Mouse (Mus musculus) layer of hippocampus, adult 9-11 months (tissue): ENCODE results near the gene Mthfd1l.

ENCODE experiments used
- DNase-seq: peaks from one replicate; pipeline ENCODE4 v3.0.0; 2022

Gene Mthfd1l

DNA sequence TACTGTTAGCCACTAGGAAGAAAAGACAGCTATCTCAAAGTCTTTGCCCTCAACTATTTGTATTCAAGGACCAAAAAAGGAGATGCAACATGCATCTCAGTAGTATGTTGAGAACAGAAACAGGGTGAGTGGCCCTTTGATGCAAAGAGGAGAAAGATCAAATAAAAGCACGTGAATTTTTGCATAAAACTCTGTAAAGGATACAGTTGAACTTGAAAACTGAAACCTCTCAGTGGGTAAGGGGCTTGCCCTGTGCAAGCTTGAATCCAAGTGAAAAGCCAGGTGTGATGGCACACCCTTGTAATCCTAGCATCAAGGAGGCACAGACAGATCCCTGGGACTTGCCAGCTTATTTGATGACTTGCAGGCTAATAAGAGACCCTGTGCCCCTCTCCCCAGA is 151.2 kb downstream of the Mthfd1l start:
- DNase-seq: no peak

DNA sequence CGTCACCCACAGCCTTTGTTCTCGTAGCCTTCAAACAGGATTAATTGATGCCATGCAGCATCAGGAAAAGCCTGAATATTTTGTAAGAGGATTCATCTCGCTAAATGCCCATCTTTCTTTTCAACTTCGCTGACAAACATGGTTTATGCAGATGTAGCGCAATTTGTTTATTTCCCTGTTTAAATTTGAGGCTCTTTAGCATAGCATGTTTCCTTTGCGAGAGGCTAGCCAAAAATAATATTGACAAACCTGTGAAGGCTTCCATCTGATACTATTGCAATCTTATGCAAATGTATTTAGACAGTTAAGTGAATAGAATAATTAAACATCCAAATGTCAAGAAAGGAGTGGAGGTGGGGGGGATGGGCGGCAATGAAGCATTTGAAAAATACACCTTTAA is 152.3 kb downstream of the Mthfd1l start:
- DNase-seq: no peak

DNA sequence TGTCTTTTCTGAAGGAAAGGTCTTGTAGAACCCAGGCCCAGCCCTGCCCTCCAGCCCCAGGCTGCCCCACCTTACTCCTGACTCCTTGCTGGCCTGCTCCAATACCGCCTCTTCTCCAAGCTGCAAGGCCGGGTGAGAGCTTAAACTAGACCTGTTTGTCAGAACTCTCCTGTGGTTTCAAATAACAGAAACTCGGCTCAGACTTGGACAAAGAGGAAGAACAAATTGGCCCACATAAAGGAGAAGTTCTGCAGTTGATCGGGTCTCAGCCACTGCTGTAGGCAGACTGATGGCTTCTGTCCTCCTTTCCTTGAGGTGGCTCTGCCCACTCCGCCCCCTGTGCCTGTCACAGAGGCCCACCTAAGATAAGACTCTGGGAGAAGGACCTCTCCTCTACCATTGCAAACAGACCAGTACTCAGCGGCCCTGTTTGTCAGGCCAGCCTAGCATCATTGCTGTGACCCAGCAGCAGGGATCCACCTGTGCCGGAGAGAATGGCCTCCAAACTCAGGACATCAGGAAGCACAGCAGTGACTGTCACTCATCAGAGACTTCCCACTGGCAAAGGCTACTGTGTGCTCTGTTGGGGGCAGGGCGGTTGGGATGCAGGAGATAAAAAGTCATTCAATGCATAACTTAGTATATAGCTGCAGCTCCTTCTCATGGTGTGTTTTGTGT is 153.6 kb downstream of the Mthfd1l start:
- DNase-seq: no peak

DNA sequence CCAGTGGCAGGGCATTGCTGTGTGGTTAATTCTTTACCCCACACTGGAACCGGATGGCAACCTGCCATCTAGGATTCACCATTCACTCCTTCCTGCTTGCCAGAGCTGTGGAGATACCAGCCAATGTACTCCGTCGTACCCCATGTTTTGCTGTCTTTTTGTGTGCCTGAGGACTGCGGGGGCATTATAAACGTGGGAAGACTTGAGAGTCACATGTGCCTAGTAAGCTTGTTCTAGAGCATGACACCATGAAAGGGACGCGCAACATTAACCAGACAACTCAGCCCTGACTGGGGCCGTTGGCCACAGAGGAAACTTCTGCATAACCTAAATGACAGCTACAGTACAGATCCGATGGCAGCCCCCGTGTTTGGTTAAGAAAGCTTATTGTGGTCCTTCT is 155.5 kb downstream of the Mthfd1l start:
- DNase-seq: no peak

DNA sequence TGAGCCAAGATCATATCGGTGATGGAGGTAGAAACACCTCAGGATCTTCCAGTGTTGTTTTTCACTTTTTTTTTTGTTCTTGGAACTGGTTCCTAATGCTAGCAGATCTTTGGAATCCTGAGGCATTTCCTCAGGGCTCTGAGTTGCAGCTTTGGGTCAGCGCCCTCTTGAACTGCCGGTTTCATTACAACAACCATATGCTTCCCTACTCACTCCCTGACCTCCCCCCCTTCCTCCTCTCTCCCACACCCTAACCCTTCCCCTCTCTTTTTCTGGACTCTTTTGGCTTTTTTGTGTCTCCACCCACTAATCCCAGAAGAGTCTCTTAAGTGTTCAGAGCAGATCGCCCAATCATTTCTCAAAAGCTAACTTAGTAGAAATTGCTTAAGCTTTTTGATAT is 156.0 kb downstream of the Mthfd1l start:
- DNase-seq: no peak

DNA sequence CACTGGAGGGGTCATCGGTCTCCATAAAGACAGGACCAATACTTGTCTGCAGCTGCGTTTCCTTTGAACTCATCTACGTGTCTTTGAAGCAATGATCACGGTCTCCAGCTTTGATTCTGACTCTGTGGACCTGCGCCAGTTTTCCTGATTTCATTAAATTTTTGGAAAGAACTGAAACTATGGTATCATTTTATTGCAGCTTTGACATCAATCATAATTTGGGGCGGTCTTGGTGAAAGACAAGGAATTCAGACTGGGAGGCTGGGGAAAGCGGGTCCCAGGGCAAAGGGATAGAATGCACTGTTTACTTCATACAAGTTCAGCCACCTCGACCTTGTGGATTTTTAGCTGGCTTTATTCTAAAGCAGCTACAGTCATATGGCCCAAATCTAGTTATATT is 156.5 kb downstream of the Mthfd1l start:
- no peak for DNase-seq

DNA sequence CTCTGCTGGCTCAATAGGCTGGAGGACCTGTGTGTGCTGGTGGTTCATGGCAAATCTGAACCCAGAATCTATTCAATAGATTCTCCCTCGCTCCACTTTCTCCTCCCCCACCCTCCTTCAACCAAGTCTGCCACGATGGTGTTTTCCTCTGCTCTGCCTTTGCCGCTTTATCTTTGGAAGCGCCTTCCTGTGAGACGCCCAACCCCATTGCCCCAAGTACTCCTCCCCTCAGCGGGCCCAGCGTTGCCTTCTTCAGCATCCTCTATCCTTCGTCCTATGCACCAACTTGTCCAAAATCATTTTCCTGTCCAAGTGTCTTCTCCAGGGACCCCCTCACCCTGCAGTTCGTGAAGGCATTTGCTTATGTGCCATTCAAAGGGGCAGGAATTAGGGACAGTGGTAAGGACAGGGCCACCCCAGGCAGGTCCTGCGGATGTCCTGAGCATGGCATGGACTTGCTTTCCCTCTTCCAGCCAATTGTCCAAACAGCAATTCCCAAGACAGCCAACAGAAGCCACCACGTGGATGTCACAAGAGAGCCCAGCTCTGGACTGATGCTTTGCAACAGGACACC is 157.2 kb downstream of the Mthfd1l start:
- DNase-seq: no peak

DNA sequence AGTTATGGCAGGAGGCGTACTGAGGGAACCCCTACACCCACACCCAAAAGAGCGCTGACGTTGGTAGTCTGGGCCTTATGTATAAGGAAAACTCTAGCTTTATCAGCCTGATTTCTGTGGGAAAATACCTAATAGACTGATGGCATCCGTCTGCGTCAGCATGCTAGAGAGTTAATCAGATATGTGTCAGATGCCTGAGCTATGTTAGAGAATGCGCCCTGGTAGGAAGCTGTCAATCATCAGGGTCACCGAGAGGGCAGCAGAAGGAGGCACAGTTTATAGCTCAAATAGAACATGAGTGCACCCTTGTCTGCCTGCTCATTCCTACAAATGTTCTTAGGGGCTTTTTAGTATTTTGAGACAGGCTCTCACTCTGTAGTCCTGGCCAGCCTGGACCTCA is 159.8 kb downstream of the Mthfd1l start:
- no peak for DNase-seq

DNA sequence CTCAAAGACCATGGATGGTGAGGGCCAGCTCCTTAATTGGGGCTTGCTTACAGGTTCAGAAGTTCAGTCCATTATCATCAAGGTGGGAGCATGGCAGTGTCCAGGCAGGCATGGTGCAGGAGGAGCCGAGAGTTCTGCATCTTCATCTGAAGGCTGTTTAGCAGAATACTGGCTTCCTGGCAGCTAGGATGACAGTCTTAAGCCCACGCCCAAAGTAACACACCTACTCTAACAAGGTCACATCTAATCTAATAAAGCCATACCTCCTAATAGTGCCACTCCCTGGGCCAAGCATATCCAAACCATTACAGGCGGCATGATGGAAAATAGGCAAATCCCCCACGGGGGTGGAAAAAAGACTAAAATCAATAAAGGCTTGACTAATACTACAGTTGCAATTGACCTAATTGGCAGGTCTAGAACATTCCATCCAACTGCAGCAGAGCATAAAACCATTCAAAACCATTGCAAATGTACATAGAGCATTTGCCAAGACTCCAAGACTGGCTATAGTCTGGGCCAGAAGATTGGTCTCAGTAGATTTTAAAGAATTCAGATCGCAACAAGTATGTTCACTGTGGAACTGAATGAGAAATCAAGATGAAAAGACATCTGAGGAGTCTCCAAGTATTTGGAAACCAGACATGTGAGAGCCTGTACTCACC is 162.3 kb downstream of the Mthfd1l start:
- no peak for DNase-seq

DNA sequence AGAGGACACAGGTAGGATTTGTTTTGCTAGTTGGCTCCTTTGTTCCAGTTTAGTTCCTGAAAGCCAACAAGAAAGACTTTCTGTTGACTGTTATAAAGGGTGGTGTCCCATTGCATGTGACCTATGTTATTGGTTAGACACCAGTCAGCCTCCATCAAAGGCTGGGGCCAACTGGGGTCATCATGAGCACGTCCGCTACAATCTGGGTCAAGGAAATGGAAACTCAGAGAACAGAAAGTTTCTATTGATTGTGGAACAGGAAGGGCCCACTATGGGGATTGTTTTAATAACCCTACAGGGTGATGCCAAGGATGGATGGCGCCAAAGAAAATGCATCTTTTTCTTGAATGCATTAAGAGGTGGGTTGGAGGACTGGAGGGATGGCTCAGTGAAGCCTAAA is 166.6 kb downstream of the Mthfd1l start:
- DNase-seq: no peak

DNA sequence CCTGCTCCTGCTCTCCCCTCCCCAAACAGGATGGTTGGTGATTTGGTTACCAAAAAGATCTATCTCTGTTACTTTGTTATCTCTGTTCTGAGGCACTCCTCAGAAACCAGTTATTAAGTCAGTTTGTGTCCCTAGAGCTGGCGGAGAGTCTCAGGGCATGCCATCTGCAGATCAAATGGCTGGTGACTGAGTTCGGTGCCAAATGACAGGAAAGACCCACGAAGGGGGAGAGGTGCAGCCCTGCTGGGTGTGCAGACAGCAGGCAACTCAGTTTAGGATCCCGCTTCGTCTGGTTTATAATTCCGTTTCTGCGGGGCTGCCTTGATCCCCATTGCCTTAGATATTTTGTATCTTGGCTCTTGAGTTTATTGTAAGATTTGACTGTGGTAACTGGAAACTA is 168.8 kb downstream of the Mthfd1l start:
- DNase-seq: no peak

DNA sequence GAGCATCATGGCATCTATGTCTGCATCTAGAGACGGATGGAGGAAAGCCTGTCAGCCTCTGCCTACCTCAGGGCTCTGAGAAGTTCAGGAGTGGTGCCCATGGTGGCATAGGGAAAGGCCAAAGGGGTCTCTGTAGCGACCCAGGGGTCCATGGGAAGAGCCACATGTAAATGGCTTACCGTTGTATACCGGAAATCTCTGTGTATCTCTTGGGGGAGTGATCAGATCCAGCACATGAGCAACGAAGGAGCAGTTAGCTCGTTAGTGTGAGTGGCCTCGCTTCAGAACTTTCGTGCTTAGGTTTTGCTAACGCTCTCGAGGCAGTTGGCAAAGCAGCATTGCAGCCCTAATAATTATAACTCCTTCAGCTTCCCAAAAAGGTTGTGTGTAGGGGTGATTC is 169.9 kb downstream of the Mthfd1l start:
- no peak for DNase-seq

DNA sequence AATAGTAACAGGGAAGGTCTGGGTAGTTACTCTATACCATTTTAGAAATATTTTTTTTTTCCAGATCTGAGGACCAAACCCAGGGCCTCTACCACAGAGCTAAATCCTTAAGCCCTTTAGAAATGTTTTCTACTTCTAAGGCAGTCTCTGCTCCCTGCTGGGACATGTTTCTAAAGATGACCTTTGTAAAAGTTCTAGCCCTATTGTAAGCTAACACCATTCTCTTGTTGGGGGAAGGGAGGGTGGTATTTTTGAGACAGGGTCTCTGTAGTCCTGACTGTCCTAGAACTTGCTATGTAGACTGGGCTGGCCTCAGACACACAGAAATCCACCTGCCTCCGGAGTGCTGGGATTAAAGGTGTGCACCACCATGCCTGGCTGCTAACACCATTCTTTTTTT is 170.5 kb downstream of the Mthfd1l start:
- no peak for DNase-seq

DNA sequence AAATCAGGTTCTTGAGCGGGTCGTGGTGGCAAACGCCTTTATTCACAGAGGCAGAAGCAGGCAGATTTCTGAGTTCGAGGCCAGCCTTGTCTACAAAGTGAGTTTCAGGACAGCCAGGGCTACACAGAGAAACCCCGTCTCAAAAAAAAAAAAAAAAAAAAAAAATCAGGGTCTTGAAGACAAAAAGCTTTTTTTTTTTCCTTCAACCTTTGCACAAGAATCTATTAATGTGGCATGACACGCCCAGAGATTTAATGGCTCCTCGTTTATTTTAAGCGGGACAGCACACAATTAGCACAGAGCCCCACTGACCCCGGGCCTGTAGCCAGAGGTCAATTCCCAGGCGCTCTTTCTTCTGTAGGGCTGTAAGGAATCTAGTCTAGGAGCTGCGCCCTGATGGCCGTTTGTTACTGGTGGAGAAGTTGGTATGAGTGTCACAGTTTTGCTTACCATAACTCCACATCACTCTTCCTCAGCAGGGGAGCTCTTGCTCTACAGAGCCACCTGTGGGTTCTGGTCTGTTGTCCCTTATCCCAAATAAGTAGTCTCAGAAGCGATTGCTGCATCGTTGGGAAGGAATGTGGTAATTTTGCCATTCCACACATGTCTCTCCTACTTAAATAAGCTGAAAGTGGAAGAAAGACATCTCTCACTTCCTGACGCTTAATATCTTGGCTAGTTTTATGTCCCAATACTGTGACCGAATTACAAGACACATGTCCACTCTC is 172.3 kb downstream of the Mthfd1l start:
- DNase-seq: no peak

DNA sequence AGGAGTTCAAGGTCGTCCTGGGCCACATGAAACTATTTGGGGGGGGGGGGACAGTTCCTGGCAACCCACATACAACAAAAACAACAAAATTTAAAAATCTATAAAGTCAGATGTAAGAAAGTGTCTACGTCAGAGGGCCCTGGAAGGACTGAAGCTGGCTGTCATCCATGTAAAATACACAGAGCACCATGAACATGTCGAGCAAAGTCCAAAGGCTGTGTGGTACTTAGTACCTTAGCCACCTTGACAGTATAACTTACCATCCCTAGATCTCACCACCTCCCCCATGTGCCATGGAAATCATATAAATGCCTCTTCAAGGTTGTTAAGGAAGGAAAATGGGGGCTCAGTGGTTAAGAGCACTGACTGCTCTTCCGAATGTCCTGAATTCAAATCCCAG is 174.0 kb downstream of the Mthfd1l start:
- DNase-seq: no peak

DNA sequence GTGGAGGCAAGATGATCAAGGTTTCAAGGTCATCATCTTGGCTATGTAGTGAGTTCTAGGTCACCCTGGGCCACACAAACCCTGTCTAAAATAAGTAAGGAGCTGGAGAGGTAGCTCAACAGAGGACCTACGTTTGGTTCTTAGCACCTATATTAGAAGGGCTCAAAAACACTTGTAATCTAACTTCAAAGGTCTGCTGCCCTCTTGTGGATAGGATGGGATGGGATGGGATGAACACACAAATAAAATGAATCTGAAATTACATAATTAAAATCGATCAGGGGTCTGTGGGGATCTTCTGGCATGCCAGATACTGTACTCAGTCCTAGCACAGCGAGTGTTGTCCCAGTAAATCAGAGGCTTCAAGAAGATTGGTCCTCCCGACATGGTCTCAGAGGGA is 178.2 kb downstream of the Mthfd1l start:
- no peak for DNase-seq

DNA sequence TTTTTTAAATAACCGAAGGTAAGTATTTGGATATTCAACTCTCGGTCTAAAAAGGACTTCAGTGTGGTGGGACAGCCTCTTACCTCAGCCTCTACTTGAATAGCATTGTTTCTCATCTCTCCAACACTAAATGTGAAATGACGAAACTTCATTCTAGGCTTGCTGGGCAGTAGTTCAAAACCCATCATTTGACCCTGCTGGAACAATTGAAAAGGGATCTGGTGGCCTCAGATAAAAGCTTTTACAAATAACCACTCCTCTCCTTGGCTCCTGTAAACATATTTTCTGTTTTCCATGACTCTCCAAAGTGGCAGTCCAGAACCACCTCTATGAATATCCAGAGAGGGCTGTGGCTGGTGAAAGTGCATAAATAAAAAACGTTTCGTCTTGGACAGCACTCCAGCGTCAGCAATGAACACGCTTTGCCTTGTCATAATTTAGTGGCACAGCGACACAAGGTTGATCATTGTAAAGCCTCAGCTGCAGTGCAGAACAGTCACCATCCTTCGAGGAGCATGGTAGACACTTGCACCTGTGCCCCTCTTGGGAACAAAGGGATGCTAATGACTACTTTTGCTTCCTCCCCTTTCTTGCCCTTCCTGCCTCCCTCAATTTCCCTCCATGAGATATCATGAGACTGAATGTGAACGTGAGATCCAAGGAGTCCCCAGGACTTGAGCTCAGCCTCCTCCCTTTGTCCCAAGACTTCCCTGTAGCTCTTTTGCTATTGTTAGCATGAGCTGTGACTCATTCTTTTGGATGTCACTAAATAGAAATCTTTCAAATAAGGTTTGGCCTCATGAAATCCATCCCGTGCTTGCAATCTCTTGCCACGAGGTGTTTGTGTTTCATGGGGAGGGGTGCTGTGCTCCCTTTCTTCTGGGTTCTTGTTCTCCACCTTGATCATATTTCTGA is 179.2 kb downstream of the Mthfd1l start:
- no peak for DNase-seq

DNA sequence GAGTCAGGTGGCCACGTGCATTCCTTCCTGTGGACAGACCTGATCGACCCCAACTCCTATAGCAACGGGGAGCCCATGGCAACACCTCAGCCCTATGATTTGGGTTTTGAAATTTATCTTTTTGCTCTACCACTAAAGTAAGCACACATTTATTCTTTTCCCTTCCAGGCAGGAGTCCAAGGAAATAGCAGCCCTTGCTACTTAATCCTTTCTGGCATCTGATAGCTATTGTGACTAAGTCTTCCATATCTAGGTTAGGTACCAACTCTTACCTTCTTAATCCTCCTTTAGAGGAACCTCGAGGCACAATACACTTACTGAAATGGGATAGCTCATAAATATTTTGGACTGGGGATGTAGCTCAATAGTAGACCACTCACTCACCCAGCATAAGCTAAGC is 180.1 kb downstream of the Mthfd1l start:
- DNase-seq: no peak

DNA sequence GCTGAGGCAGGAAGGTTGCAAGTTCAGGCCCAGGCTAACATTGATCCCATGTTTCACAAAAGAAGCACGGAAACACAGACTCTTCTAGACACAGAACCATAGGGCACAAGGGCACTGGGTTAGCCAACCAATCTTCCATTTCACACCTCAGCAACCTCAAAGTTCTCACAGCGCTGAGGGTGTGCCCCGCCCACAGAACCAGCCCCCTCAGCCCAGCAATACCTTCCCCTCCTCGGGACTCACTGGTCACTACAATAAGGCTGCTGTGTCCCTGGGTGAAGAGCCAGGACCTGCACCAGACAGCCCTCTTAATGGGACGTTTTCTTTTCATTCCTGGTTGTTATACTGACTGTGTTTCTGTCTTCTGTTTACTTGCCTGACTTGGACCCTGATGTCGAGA is 181.1 kb downstream of the Mthfd1l start:
- no peak for DNase-seq

DNA sequence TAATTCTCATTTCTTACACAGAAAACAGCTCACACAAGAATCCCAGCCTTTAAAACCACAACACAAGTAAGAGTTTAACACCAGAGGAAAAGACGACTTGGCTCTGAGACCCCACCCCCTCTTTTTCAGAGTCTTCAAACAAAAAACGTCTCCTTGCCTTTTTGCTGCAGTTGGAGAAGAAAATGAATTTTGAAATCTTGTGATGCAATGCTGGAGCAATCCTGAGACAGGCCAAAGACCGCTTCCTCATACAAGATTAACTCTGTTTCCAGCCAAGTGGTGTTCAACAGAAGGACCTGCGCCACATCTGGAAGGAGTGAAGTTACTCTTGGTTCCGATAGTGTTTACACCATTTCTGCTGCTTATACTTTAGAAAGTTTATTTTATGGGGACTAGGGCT is 182.6 kb downstream of the Mthfd1l start:
- no peak for DNase-seq

DNA sequence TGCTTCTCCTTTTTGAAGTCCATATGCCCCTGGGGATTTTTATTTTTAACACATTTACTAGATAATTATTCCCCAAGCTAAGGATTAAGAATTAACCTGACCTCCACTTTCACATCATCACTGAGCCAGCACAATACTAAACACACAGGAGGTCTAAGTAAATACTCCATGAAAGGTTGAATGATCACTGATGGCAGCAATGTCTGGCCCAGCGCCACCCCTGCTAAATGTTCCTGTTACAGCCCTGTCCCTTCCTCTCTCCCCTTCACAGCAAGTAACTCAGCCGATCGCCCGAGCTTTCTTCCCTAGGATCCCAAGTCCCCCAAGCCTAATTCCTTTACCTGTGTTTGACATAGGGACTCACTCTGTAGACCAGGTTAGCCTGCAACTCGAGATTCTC is 185.6 kb downstream of the Mthfd1l start:
- DNase-seq: no peak

DNA sequence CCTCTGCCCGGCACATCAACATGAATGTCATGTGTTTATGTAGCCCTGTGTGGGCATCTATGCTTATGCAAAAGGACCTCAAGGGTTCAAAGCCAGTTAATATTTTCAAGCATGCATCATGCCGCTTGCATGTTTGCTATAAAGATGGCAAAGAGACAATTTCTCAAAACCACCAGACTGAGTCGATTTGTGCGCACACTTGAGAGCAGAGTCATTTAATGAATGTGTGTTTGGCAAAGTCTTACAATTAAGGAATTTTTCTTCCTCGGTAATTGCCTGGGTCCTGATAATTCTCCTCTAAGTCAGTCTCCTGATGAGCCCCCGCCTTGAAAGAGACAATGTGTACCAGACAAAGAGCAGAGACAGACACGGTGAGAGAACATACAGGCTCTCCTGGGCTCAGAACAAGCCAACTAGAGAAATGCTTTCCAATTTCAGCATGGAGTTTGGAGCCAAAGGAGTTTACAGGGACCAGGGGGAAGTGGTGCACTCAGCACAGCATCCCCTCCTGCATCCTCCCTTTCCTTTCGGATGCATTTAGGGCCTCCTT is 186.7 kb downstream of the Mthfd1l start:
- DNase-seq: no peak
